Mouse (Mus musculus): ENCODE data around the gene Itga2b. TPM values are rescaled to one million over a fixed set of nuclear protein-coding genes. Genes with fewer than 3 reads are reported as not detected.

Itga2b gene
- total RNA-seq, 1 experiment from 2014 or later: 37.8 TPM

- no peak for ATAC-seq (ENCODE audit: extremely low read depth, insufficient number of reproducible peaks, low FRiP score, poor library complexity, severe bottlenecking)
Observed at GRCm38 (mm10) chr11:102404161-102405010, 65.5 kb downstream of the Itga2b start.

GRCm38 (mm10) chr11:102403657-102404056, 66.3 kb downstream of the Itga2b start:
- no peak for ATAC-seq (ENCODE audit: extremely low read depth, insufficient number of reproducible peaks, low FRiP score, poor library complexity, severe bottlenecking)

Other genes starting within 250 kb of the Itga2b start
- gene Hdac5, start 240.0 kb downstream of the Itga2b start, total RNA-seq (2017): 62.9 and 64.1 TPM in 2 replicates
- not detected in 2 replicates for gene BC030867, start 221.2 kb downstream of the Itga2b start, total RNA-seq (2017)
- gene Asb16, start 201.4 kb downstream of the Itga2b start, total RNA-seq (2017): not detected in 2 replicates
- 51.1 and 54.8 TPM in 2 replicates for gene Tmub2, start 185.2 kb downstream of the Itga2b start, total RNA-seq (2017)
- 36.7 and 44.5 TPM in 2 replicates for gene Atxn7l3, start 173.5 kb downstream of the Itga2b start, total RNA-seq (2017)
- 169 and 195 TPM in 2 replicates for gene Ubtf, start 150.4 kb downstream of the Itga2b start, total RNA-seq (2017)
- gene Slc4a1, start 103.9 kb downstream of the Itga2b start, total RNA-seq (2017): 12.0 and 14.8 TPM in 2 replicates
- 0.74 and 1.0 TPM in 2 replicates for gene Rundc3a, start 76.7 kb downstream of the Itga2b start, total RNA-seq (2017)
- 31.0 and 36.2 TPM in 2 replicates for gene Slc25a39, start 62.2 kb downstream of the Itga2b start, total RNA-seq (2017)
- gene Grn, start 39.8 kb downstream of the Itga2b start, total RNA-seq (2017): 44.9 and 45.2 TPM in 2 replicates
- not detected in 2 replicates for gene Fam171a2, start 22.4 kb downstream of the Itga2b start, total RNA-seq (2017)
- gene Gpatch8, start 86.3 kb upstream of the Itga2b start, total RNA-seq (2017): 52.8 and 56.9 TPM in 2 replicates
- not detected in 2 replicates for gene Gm11627, start 109.3 kb upstream of the Itga2b start, total RNA-seq (2017)
- 0.12 TPM in 1 of 2 replicates, not detected in the other for gene Fzd2, start 134.3 kb upstream of the Itga2b start, total RNA-seq (2017)
- not detected in 2 replicates for gene Meioc, start 193.6 kb upstream of the Itga2b start, total RNA-seq (2017)
- gene Ccdc43, start 227.7 kb upstream of the Itga2b start, total RNA-seq (2017): 19.6 and 29.4 TPM in 2 replicates

All from neutrophil, adult 5-6 weeks (primary cell).